Mouse (Mus musculus) erythroblast, embryonic 14.5 days (primary cell): Measurements from ENCODE around the gene 4930455H04Rik.

Source experiments
- GATA1 ChIP-seq: IDR thresholded peaks from 2 replicates; pipeline ENCODE4 v1.6.1; 2012; ENCODE audit warnings: low read length, inconsistent platforms, mixed read lengths
- TAL1 ChIP-seq: IDR thresholded peaks from 3 replicates; pipeline ENCODE4 v1.6.1; 2012; ENCODE audit warnings: low read length, inconsistent platforms, mixed read lengths

GRCm38 (mm10) chr3:116993011-116993410 is 24.9 kb downstream of the 4930455H04Rik start:
- TF ChIP-seq GATA1 (no peak), TAL1 (no peak)
